18 mouse cellular contexts compared by ENCODE assay signal in genomic region chr3:31928544-31928943, GRCm38 (mm10). TPM values are rescaled to one million over a fixed set of nuclear protein-coding genes. Genes with fewer than 3 reads are reported as not detected.
"Had no signal": no experiment of that assay in that cellular context is flagged by ENCODE, and none has a peak within 500 bp of the region (broad histone marks: within the 10 kb centered on the region; RNA-seq: fewer than 3 reads in every experiment).

No protein-coding gene starts in this region.

- H3K4me1 ChIP-seq: limb, embryonic 12.5 days; liver, embryonic 13.5 days; lung, embryonic 15.5 days; megakaryocyte, embryonic 14.5 days; neural tube, embryonic 13.5 days had no signal

- H3K36me3 ChIP-seq: limb, embryonic 12.5 days; liver, embryonic 13.5 days; lung, embryonic 15.5 days; neural tube, embryonic 13.5 days had no signal

- DNase-seq: kidney, postnatal 36 days; layer of hippocampus, adult 9-11 months; layer of hippocampus, postnatal 36 days; liver; liver, embryonic 13.5 days; liver, postnatal 0 days; lung, postnatal 14 days; retina, postnatal 1 day; right cerebral cortex, postnatal 14 days had no signal

- H3K27ac ChIP-seq: kidney, postnatal 0 days; limb, embryonic 12.5 days; liver, embryonic 13.5 days; lung, embryonic 15.5 days; macrophage; neural tube, embryonic 13.5 days had no signal

- H3K4me2 ChIP-seq: limb, embryonic 12.5 days; liver, embryonic 13.5 days; lung, embryonic 15.5 days; midbrain, embryonic 11.5 days; neural tube, embryonic 13.5 days had no signal

- H3K27me3 ChIP-seq: limb, embryonic 12.5 days; liver, embryonic 13.5 days; lung, embryonic 15.5 days; megakaryocyte, embryonic 14.5 days; neural tube, embryonic 13.5 days had no signal

- H3K9me3 ChIP-seq: limb, embryonic 12.5 days; liver, embryonic 13.5 days; lung, embryonic 15.5 days; neural tube, embryonic 13.5 days had no signal

- H3K4me3 ChIP-seq: limb, embryonic 12.5 days; liver, embryonic 13.5 days; lung, embryonic 15.5 days; megakaryocyte, embryonic 14.5 days; neural tube, embryonic 13.5 days had no signal

- H3K9ac ChIP-seq: limb, embryonic 12.5 days; liver, embryonic 13.5 days; liver, postnatal 0 days; lung, embryonic 15.5 days; neural tube, embryonic 13.5 days had no signal

- ATAC-seq: liver, postnatal 0 days; midbrain, embryonic 16.5 days had no signal

RNA-seq across cellular contexts. Expression of gene Kcnmb2, which starts 26.2 kb away (rescaled TPM):
- polyA plus RNA-seq: macrophage; spleen, adult 2 months had no signal
